15 mouse cellular contexts compared by ENCODE assay signal in genomic region chr11:100930611-100931010, GRCm38 (mm10). TPM values are rescaled to one million over a fixed set of nuclear protein-coding genes. Genes with fewer than 3 reads are reported as not detected.
DNase-seq lines count a peak whose midpoint lies in the region; ATAC-seq and TF ChIP-seq lines count a peak whose summit lies in the region.
"Had no signal": no experiment of that assay in that cellular context is flagged by ENCODE, and none has a peak within 500 bp of the region (broad histone marks: within the 10 kb centered on the region; RNA-seq: fewer than 3 reads in every experiment).

No protein-coding gene starts in this region.

- H3K9me3 ChIP-seq in embryonic facial prominence, embryonic 13.5 days, result no peaks in the 10 kb centered on the region
- H3K9me3 ChIP-seq in embryonic facial prominence, embryonic 10.5 days, result no peaks in the 10 kb centered on the region
- no peaks in the 10 kb centered on the region for H3K9me3 ChIP-seq in liver, embryonic 12.5 days (replicated peaks)
- no peaks in the 10 kb centered on the region for H3K9me3 ChIP-seq in stomach, embryonic 16.5 days (replicated peaks; ENCODE audit: control insufficient read depth, low read length)
- H3K9me3 ChIP-seq: hindbrain, embryonic 15.5 days; limb, embryonic 15.5 days; midbrain, embryonic 10.5 days had no signal

- H3K27ac ChIP-seq in embryonic facial prominence, embryonic 13.5 days, result 0 out of 2 replicates have a peak overlapping the region, but pooled peaks have one; percentile 22
- no peak overlapping the region for H3K27ac ChIP-seq in embryonic facial prominence, embryonic 10.5 days (replicated peaks)
- H3K27ac ChIP-seq in spleen, adult 2 months (ENCODE audit: insufficient read depth, low read length), result peak overlapping the region; percentile 20; the same call in 1 of the 2 replicates
- H3K27ac ChIP-seq in liver, embryonic 12.5 days, result no peak overlapping the region
- H3K27ac ChIP-seq in stomach, embryonic 16.5 days (ENCODE audit: low read length), result no peak overlapping the region
- H3K27ac ChIP-seq: hindbrain, embryonic 15.5 days; limb, embryonic 15.5 days; midbrain, embryonic 10.5 days had no signal

- H3K9ac ChIP-seq in embryonic facial prominence, embryonic 13.5 days, result no peak overlapping the region
- H3K9ac ChIP-seq in liver, embryonic 12.5 days, result no peak overlapping the region
- 0 out of 2 replicates have a peak overlapping the region, but pooled peaks have one; percentile 10 for H3K9ac ChIP-seq in stomach, embryonic 16.5 days (ENCODE audit: low read length)
- H3K9ac ChIP-seq: hindbrain, embryonic 15.5 days; limb, embryonic 15.5 days had no signal

- TF ChIP-seq POLR2A in spleen, adult 2 months (IDR thresholded peaks at IDR 0.05; ENCODE audit: low read depth, low read length), result no peak

- no peak overlapping the region for H3K4me3 ChIP-seq in embryonic facial prominence, embryonic 13.5 days
- no peak overlapping the region for H3K4me3 ChIP-seq in embryonic facial prominence, embryonic 10.5 days
- H3K4me3 ChIP-seq in spleen, adult 2 months (ENCODE audit: extremely low read depth, insufficient read depth, insufficient read length), result no peak overlapping the region
- no peak overlapping the region for H3K4me3 ChIP-seq in liver, embryonic 12.5 days
- no peak overlapping the region for H3K4me3 ChIP-seq in stomach, embryonic 16.5 days (replicated peaks; ENCODE audit: low read length)
- H3K4me3 ChIP-seq: hindbrain, embryonic 15.5 days; midbrain, embryonic 10.5 days had no signal

- TF ChIP-seq CTCF in spleen, adult 2 months (IDR thresholded peaks at IDR 0.05; ENCODE audit: extremely low read depth, insufficient read depth, insufficient read length, insufficient replicate concordance), result no peak

- H3K36me3 ChIP-seq in embryonic facial prominence, embryonic 13.5 days, result 0 out of 2 replicates have a peak, but pooled peaks cover 5% of the 10 kb centered on the region
- H3K36me3 ChIP-seq in embryonic facial prominence, embryonic 10.5 days (replicated peaks), result no peaks in the 10 kb centered on the region
- H3K36me3 ChIP-seq in spleen, adult 2 months (ENCODE audit: control insufficient read depth, insufficient read depth, low read length), result peaks cover 5% of the 10 kb centered on the region
- H3K36me3 ChIP-seq in liver, embryonic 12.5 days, result peaks cover 16% of the 10 kb centered on the region
- H3K36me3 ChIP-seq in stomach, embryonic 16.5 days (ENCODE audit: control insufficient read depth, insufficient read depth, low read length), result no peaks in the 10 kb centered on the region
- H3K36me3 ChIP-seq: hindbrain, embryonic 15.5 days; midbrain, embryonic 10.5 days had no signal

- no peak overlapping the region for H3K4me2 ChIP-seq in embryonic facial prominence, embryonic 13.5 days
- H3K4me2 ChIP-seq in liver, embryonic 12.5 days, result peak overlapping the region; percentile 66; the same call in 1 of the 2 replicates
- H3K4me2 ChIP-seq in stomach, embryonic 16.5 days (ENCODE audit: low read depth, low read length), result no peak overlapping the region
- H3K4me2 ChIP-seq: hindbrain, embryonic 15.5 days had no signal

- DNase-seq in embryonic facial prominence, embryonic 10.5 days (ENCODE audit: low spot score), result no peak
- DNase-seq in spleen, adult 2 months (ENCODE audit: low read depth in 1 of 2, low spot score in 2 of 2), result no peak
- DNase-seq in spleen, adult 12 weeks (ENCODE audit: low spot score), result no peak
- DNase-seq in layer of hippocampus, postnatal 10 days (ENCODE audit: low spot score in 2 of 2), result no peak
- DNase-seq in urinary bladder, postnatal 25 days (ENCODE audit: low spot score), result no peak
- DNase-seq: cerebellum, postnatal 25 days; gastrocnemius, postnatal 25 days; right cerebral cortex, postnatal 14 days; thymus, adult 18-20 months had no signal

- peaks cover 13% of the 10 kb centered on the region; the same call in 1 of the 2 replicates for H3K4me1 ChIP-seq in embryonic facial prominence, embryonic 13.5 days
- H3K4me1 ChIP-seq in embryonic facial prominence, embryonic 10.5 days, result no peaks in the 10 kb centered on the region
- H3K4me1 ChIP-seq in spleen, adult 2 months (ENCODE audit: control insufficient read depth, insufficient read depth, insufficient read length), result peaks cover 16% of the 10 kb centered on the region
- peaks cover 61% of the 10 kb centered on the region for H3K4me1 ChIP-seq in liver, embryonic 12.5 days
- H3K4me1 ChIP-seq in stomach, embryonic 16.5 days (ENCODE audit: control insufficient read depth, insufficient read depth, low read length), result peaks cover 18% of the 10 kb centered on the region

- no peaks in the 10 kb centered on the region for H3K27me3 ChIP-seq in embryonic facial prominence, embryonic 13.5 days
- no peaks in the 10 kb centered on the region for H3K27me3 ChIP-seq in embryonic facial prominence, embryonic 10.5 days (replicated peaks; ENCODE audit: low read depth, poor library complexity, severe bottlenecking)
- no peaks in the 10 kb centered on the region for H3K27me3 ChIP-seq in spleen, adult 2 months (ENCODE audit: control insufficient read depth, insufficient read depth, low read length)
- H3K27me3 ChIP-seq in liver, embryonic 12.5 days (replicated peaks), result no peaks in the 10 kb centered on the region
- no peaks in the 10 kb centered on the region for H3K27me3 ChIP-seq in stomach, embryonic 16.5 days (ENCODE audit: control insufficient read depth, insufficient read depth, low read length)
- H3K27me3 ChIP-seq: hindbrain, embryonic 15.5 days; limb, embryonic 15.5 days had no signal

- 76% methylated on average over 7 of the region's 7 CpGs for WGBS in embryonic facial prominence, embryonic 13.5 days
- whole genome bisulfite sequencing in embryonic facial prominence, embryonic 10.5 days, result 84% methylated on average over 7 of the region's 7 CpGs
- WGBS in spleen, adult 2 months, result 86% methylated on average over 7 of the region's 7 CpGs
- 79% methylated on average over 7 of the region's 7 CpGs for WGBS in liver, embryonic 12.5 days (ENCODE audit: insufficient replicate concordance)
- WGBS in stomach, embryonic 16.5 days, result 62% methylated on average over 7 of the region's 7 CpGs

- ATAC-seq in embryonic facial prominence, embryonic 13.5 days (ENCODE audit: insufficient number of reproducible peaks, insufficient read depth, low FRiP score, low TSS enrichment, low read depth), result no peak
- ATAC-seq in liver, embryonic 12.5 days, result no peak
- ATAC-seq in stomach, embryonic 16.5 days (ENCODE audit: insufficient read depth, low FRiP score), result no peak

RNA-seq across cellular contexts. Expression of gene Stat3, which starts 8.7 kb away (rescaled TPM):
- 40.7 and 48.3 TPM in 2 replicates for polyA plus RNA-seq in embryonic facial prominence, embryonic 13.5 days (2015; fragmentation: Nextera tagmentation; extraction: Ambion mirVana)
- polyA plus RNA-seq in embryonic facial prominence, embryonic 10.5 days (2016; fragmentation: Nextera tagmentation; extraction: Ambion mirVana), result 22.5 and 22.8 TPM in 2 replicates
- polyA plus RNA-seq in spleen, adult 2 months (2012; rRNA removed), result 65.1 and 80.8 TPM in 2 replicates
- 37.3 and 40.1 TPM in 2 replicates for polyA plus RNA-seq in liver, embryonic 12.5 days (2016; fragmentation: Nextera tagmentation; extraction: Ambion mirVana)
- 47.2 and 56.1 TPM in 2 replicates for polyA plus RNA-seq in stomach, embryonic 16.5 days (2015; fragmentation: Nextera tagmentation; extraction: Ambion mirVana)
- total RNA-seq in layer of hippocampus, postnatal 10 days (2021), result 10 to 100 TPM; 35.9 to 39.0 TPM

RNA-seq across cellular contexts. Expression of gene Cavin1, which starts 40.1 kb away (rescaled TPM):
- polyA plus RNA-seq in embryonic facial prominence, embryonic 13.5 days (2015; fragmentation: Nextera tagmentation; extraction: Ambion mirVana), result 152 and 169 TPM in 2 replicates
- 20.6 and 23.5 TPM in 2 replicates for polyA plus RNA-seq in embryonic facial prominence, embryonic 10.5 days (2016; fragmentation: Nextera tagmentation; extraction: Ambion mirVana)
- 27.0 and 29.1 TPM in 2 replicates for polyA plus RNA-seq in spleen, adult 2 months (2012; rRNA removed)
- 28.9 and 30.0 TPM in 2 replicates for polyA plus RNA-seq in liver, embryonic 12.5 days (2016; fragmentation: Nextera tagmentation; extraction: Ambion mirVana)
- 381 and 403 TPM in 2 replicates for polyA plus RNA-seq in stomach, embryonic 16.5 days (2015; fragmentation: Nextera tagmentation; extraction: Ambion mirVana)
- 10 to 100 TPM; 20.5 to 20.6 TPM for total RNA-seq in layer of hippocampus, postnatal 10 days (2021)

Comparison
In these comparisons a context has a peak if more than half of its experiments do, and no peak if none do; other contexts are left out.
1. H3K27ac ChIP-seq: peak in embryonic facial prominence, embryonic 13.5 days (single experiment) and spleen, adult 2 months (single experiment); none in embryonic facial prominence, embryonic 10.5 days (single experiment), liver, embryonic 12.5 days (single experiment) and stomach, embryonic 16.5 days (single experiment).